Mouse (Mus musculus) CH12.LX (cell line): ENCODE data around the gene Hist1h2be. TPM values are rescaled to one million over a fixed set of nuclear protein-coding genes. Genes with fewer than 3 reads are reported as not detected.

ENCODE experiments used
- DNase-seq: peaks from one replicate; pipeline ENCODE4 v3.0.0-alpha.2; 2013; ENCODE audit errors: extremely low read depth
- H3K27ac ChIP-seq: 2 replicates; pipeline ENCODE4 v1.5.1; 2012; ENCODE audit warnings: low read depth, mild to moderate bottlenecking, control low read depth, moderate library complexity; ENCODE audit not compliant: insufficient read depth
- H3K27me3 ChIP-seq: replicated peaks from 2 replicates; pipeline ENCODE3; 2012; ENCODE audit warnings: inconsistent platforms
- H3K36me3 ChIP-seq, 2 experiments: replicated peaks in 1 of 2; 2 replicates each; pipeline versions ENCODE3 to v1.6.1; 2012; ENCODE audit warnings: inconsistent platforms in 1 of 2, low read length in 1 of 2, mild to moderate bottlenecking in 1 of 2, mixed read lengths in 1 of 2, moderate library complexity in 1 of 2; ENCODE audit not compliant: control insufficient read depth in 1 of 2, insufficient read depth in 1 of 2
- H3K4me1 ChIP-seq, 2 experiments: 2 replicates each; pipeline ENCODE4 v1.6.1; 2012; ENCODE audit warnings: inconsistent platforms in 1 of 2, moderate library complexity in 1 of 2; ENCODE audit not compliant: insufficient read depth in 2 of 2, control insufficient read depth in 1 of 2
- H3K4me2 ChIP-seq: 2 replicates; pipeline ENCODE4 v1.6.1; 2012; ENCODE audit warnings: low read depth, mild to moderate bottlenecking, control low read depth; ENCODE audit not compliant: poor library complexity, insufficient read depth, severe bottlenecking
- H3K4me3 ChIP-seq, 3 experiments: fragments of 150-350 bp in 1 of 3; sonication (generic) in 1 of 3; replicated peaks in 1 of 3; 2 replicates each; pipeline versions ENCODE3 to v1.5.1; 2011 to 2012; ENCODE audit warnings: low read depth in 2 of 3, low read length in 2 of 3, mild to moderate bottlenecking in 2 of 3, moderate library complexity in 2 of 3, control low read depth in 1 of 3, improper control_type of control experiment in 1 of 3, inconsistent platforms in 1 of 3, mixed read lengths in 1 of 3; ENCODE audit not compliant: poor library complexity in 1 of 3
- H3K79me2 ChIP-seq: replicated peaks from 2 replicates; pipeline ENCODE4 v1.6.1; 2012; ENCODE audit warnings: mild to moderate bottlenecking, moderate library complexity; ENCODE audit not compliant: control insufficient read depth, poor library complexity, insufficient read depth, severe bottlenecking; ENCODE audit errors: extremely low read depth
- H3K9ac ChIP-seq: 2 replicates; pipeline ENCODE4 v1.6.1; 2012; ENCODE audit warnings: low read depth, mild to moderate bottlenecking, control low read depth, moderate library complexity; ENCODE audit not compliant: insufficient read depth
- H3K9me3 ChIP-seq: replicated peaks from 2 replicates; pipeline ENCODE3; 2012; ENCODE audit warnings: low read length, inconsistent platforms, mixed read lengths
- BHLHE40 ChIP-seq: IDR thresholded peaks from 2 replicates; pipeline ENCODE4 v1.6.1; 2011; ENCODE audit warnings: mild to moderate bottlenecking, low read depth, low read length, improper control_type of control experiment
- CHD2 ChIP-seq: IDR thresholded peaks from 2 replicates; pipeline ENCODE4 v1.6.1; 2011; ENCODE audit warnings: low read length, improper control_type of control experiment
- ELF1 ChIP-seq: IDR thresholded peaks from 2 replicates; pipeline ENCODE4 v1.6.1; 2014; ENCODE audit warnings: low read depth, mild to moderate bottlenecking, inconsistent platforms, low read length, improper control_type of control experiment
- GABPA ChIP-seq: IDR thresholded peaks from 2 replicates; pipeline ENCODE4 v1.6.1; 2012; ENCODE audit warnings: low read depth, low read length, improper control_type of control experiment, inconsistent platforms; ENCODE audit not compliant: insufficient replicate concordance
- HCFC1 ChIP-seq: IDR thresholded peaks from 2 replicates; pipeline ENCODE4 v1.6.1; 2012; ENCODE audit warnings: low read depth, mild to moderate bottlenecking, inconsistent platforms, low read length, improper control_type of control experiment
- KAT2A ChIP-seq: IDR thresholded peaks from 2 replicates; pipeline ENCODE4 v1.6.1; 2012; ENCODE audit warnings: low read length, improper control_type of control experiment, inconsistent platforms; ENCODE audit not compliant: insufficient replicate concordance
- MAX ChIP-seq: IDR thresholded peaks from 2 replicates; pipeline ENCODE4 v1.6.1; 2011; ENCODE audit warnings: low read length, improper control_type of control experiment
- MYC ChIP-seq: IDR thresholded peaks from 2 replicates; pipeline ENCODE4 v1.6.1; 2011; ENCODE audit warnings: low read depth, mild to moderate bottlenecking, improper control_type of control experiment, low read length
- NELFE ChIP-seq: IDR thresholded peaks from 2 replicates; pipeline ENCODE4 v1.6.1; 2011; ENCODE audit warnings: low read depth, low read length, improper control_type of control experiment
- POLR2A ChIP-seq: IDR thresholded peaks from 2 replicates; pipeline ENCODE4 v1.6.1; 2011; ENCODE audit warnings: low read depth, mild to moderate bottlenecking, improper control_type of control experiment, low read length
- POLR2AphosphoS2 ChIP-seq: IDR thresholded peaks from 2 replicates; pipeline ENCODE4 v1.6.1; 2011; ENCODE audit warnings: low read depth, low read length, improper control_type of control experiment
- RAD21 ChIP-seq: IDR thresholded peaks from 2 replicates; pipeline ENCODE4 v1.6.1; 2011; ENCODE audit warnings: low read depth, mild to moderate bottlenecking, low read length, improper control_type of control experiment, moderate library complexity
- SMC3 ChIP-seq: IDR thresholded peaks from 2 replicates; pipeline ENCODE4 v1.6.1; 2011; ENCODE audit warnings: low read depth, low read length, improper control_type of control experiment
- TBP ChIP-seq: conservative IDR thresholded peaks from 2 replicates; pipeline ENCODE4 v1.6.1; 2011; ENCODE audit warnings: low read depth, low read length, improper control_type of control experiment
- TCF12 ChIP-seq: IDR thresholded peaks from 2 replicates; pipeline ENCODE4 v1.6.1; 2014; ENCODE audit warnings: low read depth, mild to moderate bottlenecking, inconsistent platforms, low read length, improper control_type of control experiment
- ZKSCAN1 ChIP-seq: IDR thresholded peaks from 2 replicates; pipeline ENCODE4 v1.6.1; 2012; ENCODE audit warnings: low read depth, inconsistent platforms, low read length, improper control_type of control experiment, borderline replicate concordance
- ZMIZ1 ChIP-seq: IDR thresholded peaks from 2 replicates; pipeline ENCODE4 v1.6.1; 2012; ENCODE audit warnings: low read depth, mild to moderate bottlenecking, inconsistent platforms, low read length, improper control_type of control experiment
- ZNF384 ChIP-seq: IDR thresholded peaks from 2 replicates; pipeline ENCODE4 v1.6.1; 2012; ENCODE audit warnings: low read depth, low read length, improper control_type of control experiment, inconsistent platforms
- dilution Hi-C: fragments of 300-500 bp; cut with MboI; formaldehyde crosslinking; loops from 2 replicates; pipeline ENCODE4 v1.14.3; 2020; ENCODE audit warnings: low sequenced_read_pairs; ENCODE audit not compliant: extremely low pct_unique_long_range_greater_than_20kb, extremely low pct_ligation_motif_present
- in situ Hi-C: fragments of 300-500 bp; cut with MboI; formaldehyde crosslinking; loops from 3 replicates; pipeline ENCODE4 v1.14.3; 2019; ENCODE audit warnings: low sequenced_read_pairs, low pct_ligation_motif_present, low pct_unique_long_range_greater_than_20kb, mixed read lengths
- polyA plus RNA-seq: library from polyadenylated mRNA; unstranded; fragments of >175 nt; gene quantifications from 2 replicates; pipeline ENCODE4 v1.2.1, GENCODE M21; 2012; ENCODE audit warnings: low read depth; ENCODE audit not compliant: insufficient read length
- total RNA-seq, 2 experiments: library from RNA; depleted of rRNA; stranded (reverse); fragments of 300-350 nt in 1 of 2; fragments of >200 nt in 1 of 2; gene quantifications; 2 replicates each; pipeline ENCODE4 v1.2.3; 2012 to 2014

Gene Hist1h2be
- total and polyA plus RNA-seq, 3 experiments: 0.70 to 282 (median 4.7) TPM

DNA sequence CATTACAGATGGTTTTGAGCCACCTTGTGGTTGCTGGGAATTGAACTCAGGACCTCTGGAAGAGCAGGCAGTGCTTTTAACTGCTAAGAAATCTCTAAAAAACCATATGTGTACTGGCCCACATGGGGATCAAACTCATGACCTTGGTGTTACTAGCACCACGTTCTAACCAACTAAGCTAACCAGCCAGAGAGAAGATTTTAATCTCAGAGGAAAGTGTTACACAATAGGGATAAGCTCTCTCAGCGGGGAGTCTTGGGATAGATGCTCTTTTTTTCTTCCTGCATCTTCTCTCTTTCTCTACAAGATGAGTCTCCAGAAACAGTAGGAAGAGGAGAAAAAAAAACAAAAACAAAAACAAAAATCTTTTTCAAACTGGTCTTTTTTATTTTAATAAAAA is 10.5 kb downstream of the Hist1h2be start:
- Histone ChIP-seq H3K9ac (no peak overlapping the region), H3K27ac (no peak overlapping the region)

DNA sequence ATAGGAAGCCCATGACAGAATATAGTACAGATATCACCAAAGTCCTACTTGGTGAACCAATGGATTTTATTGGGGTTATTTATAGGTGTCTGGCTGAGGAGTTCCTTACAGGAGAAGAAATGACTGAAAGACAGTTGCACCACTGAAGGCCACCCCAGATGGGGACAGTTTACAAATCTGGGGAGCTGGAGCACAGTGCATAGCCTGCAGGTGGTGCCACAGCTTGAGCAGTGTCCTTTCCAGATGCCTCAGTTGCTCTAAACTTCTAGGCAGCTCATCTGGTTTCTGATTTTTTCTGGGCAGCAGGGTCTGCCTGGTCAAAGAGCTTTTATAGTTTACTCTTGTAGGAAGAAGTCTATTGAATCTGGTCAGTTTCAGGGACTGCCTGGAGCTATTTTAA is 11.1 kb downstream of the Hist1h2be start:
- peaks cover 2 to 32% of the 10 kb centered on the region in 2 experiments for H3K36me3 ChIP-seq
- no peak overlapping the region for H3K4me2 ChIP-seq
- no peaks in the 10 kb centered on the region for H3K79me2 ChIP-seq
- no peak overlapping the region for H3K9ac ChIP-seq
- no peak for TF ChIP-seq ZMIZ1
- TF ChIP-seq POLR2AphosphoS2: no peak
- no peak for TF ChIP-seq MAX
- no peak for TF ChIP-seq SMC3
- no peak for TF ChIP-seq ZNF384
- TF ChIP-seq KAT2A: no peak
- TF ChIP-seq NELFE: no peak
- no peak for TF ChIP-seq GABPA
- TF ChIP-seq HCFC1: no peak
- no peak for TF ChIP-seq RAD21
- TF ChIP-seq TCF12: no peak
- in situ Hi-C loops (no loop called here), dilution Hi-C loops (no loop called here)
- no peak for DNase-seq
- H3K27me3 ChIP-seq: no peaks in the 10 kb centered on the region
- no peaks in the 10 kb centered on the region for H3K9me3 ChIP-seq
- H3K4me1 ChIP-seq: peaks cover 5 to 13% of the 10 kb centered on the region in 2 experiments; a peak in 3 of 4 replicates
- H3K27ac ChIP-seq: no peak overlapping the region
- no peak overlapping the region for H3K4me3 ChIP-seq

More for the DNA sequence above, 10.5 kb downstream of the Hist1h2be start:
- H3K4me2 ChIP-seq: no peak overlapping the region
- peaks cover 8 to 16% of the 10 kb centered on the region in 2 experiments; a peak in 3 of 4 replicates for H3K4me1 ChIP-seq
- peaks cover 2 to 27% of the 10 kb centered on the region in 2 experiments for H3K36me3 ChIP-seq
- no peaks in the 10 kb centered on the region for H3K27me3 ChIP-seq
- H3K9me3 ChIP-seq: no peaks in the 10 kb centered on the region
- no peak for DNase-seq
- peak; percentile 90 for TF ChIP-seq TBP
- TF ChIP-seq HCFC1: no peak
- no peak for TF ChIP-seq BHLHE40
- in situ Hi-C loops: no loop called here
- dilution Hi-C loops: no loop called here
- no peak overlapping the region for H3K4me3 ChIP-seq
- no peaks in the 10 kb centered on the region for H3K79me2 ChIP-seq

DNA sequence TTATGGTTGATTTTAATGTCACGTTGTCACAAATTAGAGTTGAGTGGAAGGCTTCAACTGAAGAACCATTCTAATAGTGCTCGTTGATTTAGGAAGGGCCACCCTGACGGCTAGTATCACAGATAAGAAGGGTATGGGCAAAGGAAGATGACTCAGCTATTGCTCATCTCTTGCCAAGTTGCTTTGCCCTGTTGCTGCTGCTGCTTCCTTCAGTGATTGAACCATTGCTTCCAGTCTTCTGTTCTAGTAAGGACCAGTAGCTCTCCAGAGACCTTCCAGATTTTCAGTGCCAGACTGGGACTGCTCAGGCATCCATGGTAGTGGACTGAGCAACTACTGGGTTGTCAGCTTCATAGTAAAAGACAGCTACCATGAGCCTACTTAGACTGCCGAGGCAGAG is 11.7 kb downstream of the Hist1h2be start:
- no peaks in the 10 kb centered on the region for H3K9me3 ChIP-seq
- no peak overlapping the region for H3K9ac ChIP-seq
- H3K4me2 ChIP-seq: no peak overlapping the region
- DNase-seq: no peak
- no peaks in the 10 kb centered on the region for H3K27me3 ChIP-seq
- H3K4me3 ChIP-seq: no peak overlapping the region
- TF ChIP-seq ELF1 (no peak), ZKSCAN1 (no peak), ZMIZ1 (no peak), CHD2 (no peak), MYC (no peak), POLR2A (no peak), TBP (no peak)
- TF ChIP-seq, all 38 proteins: peak for 0
- Histone ChIP-seq H3K4me1 (peaks cover 3 to 6% of the 10 kb centered on the region in 2 experiments; a peak in 3 of 4 replicates), H3K36me3 (peaks cover 2 to 34% of the 10 kb centered on the region in 2 experiments), H3K27ac (no peak overlapping the region), H3K79me2 (no peaks in the 10 kb centered on the region)
- dilution Hi-C loops: no loop called here
- in situ Hi-C loops: no loop called here
